Mouse (Mus musculus) forebrain, embryonic 14.5 days (tissue): ENCODE measurements around the gene Stk17b. TPM values are rescaled to one million over a fixed set of nuclear protein-coding genes. Genes with fewer than 3 reads are reported as not detected.
"Not testable (repeated sequence)": the region's sequence is repeated elsewhere in the genome, so short reads cannot be mapped to it uniquely, and the experiment has no call there.

Experiments used
- ATAC-seq: fragments of 200-750 bp; cut with Nextera tagmentation; 2 replicates; pipeline ENCODE4 v1.8.0; 2017; ENCODE audit warnings: mild to moderate bottlenecking, moderate library complexity
- DNase-seq: peaks from one replicate; pipeline ENCODE4 v3.0.0-alpha.2; 2015; ENCODE audit warnings: low spot score
- H3K27ac ChIP-seq: fragments of 300-500 bp; sonication (generic); 2 replicates; pipeline ENCODE4 v1.5.1; 2014; ENCODE audit warnings: low read depth, mild to moderate bottlenecking, control low read depth, low read length, moderate library complexity
- H3K27me3 ChIP-seq: fragments of 300-500 bp; sonication (generic); replicated peaks from 2 replicates; pipeline ENCODE4 v1.6.1; 2014; ENCODE audit warnings: low read length, control low read depth, mixed read lengths; ENCODE audit not compliant: control insufficient read depth, insufficient read depth
- H3K36me3 ChIP-seq: fragments of 300-500 bp; sonication (generic); 2 replicates; pipeline ENCODE4 v1.6.1; 2014; ENCODE audit warnings: low read length, control low read depth; ENCODE audit not compliant: control insufficient read depth, insufficient read depth
- H3K4me1 ChIP-seq: fragments of 300-500 bp; sonication (generic); 2 replicates; pipeline ENCODE4 v1.6.1; 2014; ENCODE audit warnings: antibody characterized with exemption, low read length, control low read depth; ENCODE audit not compliant: control insufficient read depth, insufficient read depth
- H3K4me2 ChIP-seq: fragments of 300-500 bp; sonication (generic); 2 replicates; pipeline ENCODE4 v1.6.1; 2014; ENCODE audit warnings: mild to moderate bottlenecking, control low read depth, low read length
- H3K4me3 ChIP-seq: fragments of 300-500 bp; sonication (generic); 2 replicates; pipeline ENCODE4 v1.5.1; 2014; ENCODE audit warnings: low read depth, low read length, control low read depth
- H3K9ac ChIP-seq: fragments of 300-500 bp; sonication (generic); 2 replicates; pipeline ENCODE4 v1.6.1; 2014; ENCODE audit warnings: mild to moderate bottlenecking, low read length, control low read depth, moderate library complexity
- H3K9me3 ChIP-seq: fragments of 300-500 bp; sonication (generic); replicated peaks from 2 replicates; pipeline ENCODE4 v1.6.1; 2016; ENCODE audit warnings: low read length, control low read depth, mixed read lengths; ENCODE audit not compliant: control insufficient read depth
- WGBS: fragments of 180-500 bp; shearing (Covaris S2); extraction: QIAGEN DNeasy Blood & Tissue Kit; methylation state at CpG from one replicate; pipeline ENCODE4 v1.1.7; 2014; 5-methylcytosine and 5-hydroxymethylcytosine counted together
- polyA plus RNA-seq: library from polyadenylated mRNA; unstranded; fragments of >200 nt; fragmentation: Nextera tagmentation; extraction: Ambion mirVana; gene quantifications from 2 replicates; pipeline ENCODE4 v1.2.1, GENCODE M21; 2014

Gene Stk17b
- polyA plus RNA-seq, 1 experiment from 2014 or later = 7.7 TPM

GRCm38 (mm10) chr1:53726883-53727282 is 58.1 kb downstream of the Stk17b start:
- Histone ChIP-seq H3K4me3 (no peak overlapping the region), H3K4me2 (no peak overlapping the region), H3K27me3 (no peaks in the 10 kb centered on the region), H3K4me1 (no peaks in the 10 kb centered on the region), H3K9ac (no peak overlapping the region), H3K27ac (no peak overlapping the region), H3K9me3 (no peaks in the 10 kb centered on the region), H3K36me3 (no peaks in the 10 kb centered on the region)
- 96% methylated on average over 2 of the region's 2 CpGs for WGBS
- no peak for ATAC-seq
- DNase-seq = no peak

GRCm38 (mm10) chr1:53721353-53721752 is 63.7 kb downstream of the Stk17b start:
- Histone ChIP-seq H3K4me1 (no peaks in the 10 kb centered on the region), H3K9me3 (no peaks in the 10 kb centered on the region), H3K36me3 (no peaks in the 10 kb centered on the region), H3K4me3 (no peak overlapping the region), H3K27me3 (no peaks in the 10 kb centered on the region), H3K4me2 (no peak overlapping the region), H3K9ac (no peak overlapping the region), H3K27ac (no peak overlapping the region)
- ATAC-seq (no peak), DNase-seq (no peak)

GRCm38 (mm10) chr1:53720601-53721351 is 64.2 kb downstream of the Stk17b start:
- Histone ChIP-seq H3K4me1 (no peaks in the 10 kb centered on the region), H3K27me3 (no peaks in the 10 kb centered on the region), H3K4me3 (no peak overlapping the region), H3K9me3 (no peaks in the 10 kb centered on the region), H3K4me2 (no peak overlapping the region), H3K36me3 (no peaks in the 10 kb centered on the region), H3K9ac (no peak overlapping the region), H3K27ac (no peak overlapping the region)
- DNase-seq (no peak), ATAC-seq (no peak)
- 90% methylated on average over 5 of the region's 5 CpGs for WGBS

GRCm38 (mm10) chr1:53715966-53716515 is 69.0 kb downstream of the Stk17b start:
- ATAC-seq = no peak
- Histone ChIP-seq H3K36me3 (no peaks in the 10 kb centered on the region), H3K4me2 (no peak overlapping the region), H3K9ac (no peak overlapping the region), H3K27ac (no peak overlapping the region), H3K4me1 (no peaks in the 10 kb centered on the region), H3K9me3 (no peaks in the 10 kb centered on the region), H3K4me3 (no peak overlapping the region), H3K27me3 (no peaks in the 10 kb centered on the region)
- no peak for DNase-seq
- 90% methylated on average over 1 of the region's 1 CpGs for WGBS

GRCm38 (mm10) chr1:53715446-53715845 is 69.6 kb downstream of the Stk17b start:
- no peaks in the 10 kb centered on the region for H3K9me3 ChIP-seq
- H3K9ac ChIP-seq = no peak overlapping the region
- no peaks in the 10 kb centered on the region for H3K4me1 ChIP-seq
- H3K27me3 ChIP-seq = no peaks in the 10 kb centered on the region
- no peak overlapping the region for H3K27ac ChIP-seq
- H3K4me3 ChIP-seq = no peak overlapping the region
- H3K36me3 ChIP-seq = no peaks in the 10 kb centered on the region
- H3K4me2 ChIP-seq = no peak overlapping the region
- 2% methylated on average over 4 of the region's 4 CpGs for WGBS
- DNase-seq = peak; percentile 88
- ATAC-seq = no peak

GRCm38 (mm10) chr1:53713383-53713782 is 71.6 kb downstream of the Stk17b start:
- not testable (repeated sequence) for H3K27ac ChIP-seq, H3K9me3 ChIP-seq, H3K4me1 ChIP-seq, DNase-seq, H3K4me3 ChIP-seq, H3K36me3 ChIP-seq, H3K9ac ChIP-seq, H3K27me3 ChIP-seq, H3K4me2 ChIP-seq
- 0% methylated on average over 2 of the region's 3 CpGs for WGBS
- peak; percentile 74 for ATAC-seq

- ATAC-seq (no peak), DNase-seq (no peak)
- no peak overlapping the region for H3K4me2 ChIP-seq
- no peaks in the 10 kb centered on the region for H3K4me1 ChIP-seq
- H3K27me3 ChIP-seq = no peaks in the 10 kb centered on the region
- H3K4me3 ChIP-seq = no peak overlapping the region
- no peaks in the 10 kb centered on the region for H3K9me3 ChIP-seq
- 91% methylated on average over 9 of the region's 9 CpGs for WGBS
- no peak overlapping the region for H3K27ac ChIP-seq
- H3K36me3 ChIP-seq = no peaks in the 10 kb centered on the region
- H3K9ac ChIP-seq = no peak overlapping the region
Measured at GRCm38 (mm10) chr1:53711069-53711468, 74.0 kb downstream of the Stk17b start.

- not testable (repeated sequence) for ATAC-seq, DNase-seq, H3K4me2 ChIP-seq, H3K9ac ChIP-seq, H3K27me3 ChIP-seq, H3K9me3 ChIP-seq, H3K36me3 ChIP-seq, H3K4me3 ChIP-seq, H3K4me1 ChIP-seq, H3K27ac ChIP-seq
- 67% methylated on average over 5 of the region's 5 CpGs for WGBS
Measured at GRCm38 (mm10) chr1:53709602-53710001, 75.4 kb downstream of the Stk17b start.
